Mouse (Mus musculus) kidney, adult 11 months (tissue): Measurements from ENCODE around the gene Wdr62.

Experiments
- DNase-seq: peaks from one replicate; pipeline ENCODE4 v3.0.0; 2022

Wdr62 gene

DNA sequence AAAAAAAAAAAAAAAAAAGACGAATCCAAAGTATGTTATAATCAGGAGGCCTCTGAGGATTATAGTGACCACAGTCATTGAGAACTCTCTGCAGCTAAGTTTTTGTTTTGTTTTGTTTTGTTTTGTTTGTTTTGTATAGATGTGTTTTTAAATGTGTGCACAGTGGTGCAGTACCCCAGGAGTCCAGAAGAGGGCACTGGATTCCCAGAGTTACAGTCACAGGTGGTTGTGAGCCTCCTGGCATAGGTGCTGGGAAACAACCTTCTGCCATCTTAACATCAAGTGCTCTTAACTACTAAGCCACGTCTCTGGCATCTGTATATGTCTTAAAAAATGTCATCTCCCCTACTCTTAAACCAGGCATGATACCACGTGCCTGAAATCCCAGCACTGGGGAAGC lies 20.7 kb upstream of the Wdr62 start:
- no peak for DNase-seq

DNA sequence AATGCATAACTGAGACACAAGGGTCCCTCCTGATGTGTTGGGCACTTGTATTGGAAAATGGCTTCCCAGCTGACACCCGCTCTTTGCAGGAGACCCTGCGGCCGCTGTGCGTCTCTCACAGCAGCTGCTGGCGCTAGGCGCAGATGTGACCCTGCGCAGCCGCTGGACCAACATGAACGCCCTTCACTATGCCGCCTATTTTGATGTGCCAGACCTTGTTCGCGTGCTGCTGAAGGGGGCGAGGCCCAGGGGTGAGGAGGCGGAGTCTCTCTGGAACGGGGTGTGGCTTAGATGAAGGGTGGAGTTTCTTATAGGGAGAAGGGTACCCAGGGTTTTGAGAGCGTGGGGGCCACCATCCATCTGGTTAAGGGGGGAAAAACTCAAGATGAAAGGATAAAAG lies 17.0 kb upstream of the Wdr62 start:
- DNase-seq, result no peak

DNA sequence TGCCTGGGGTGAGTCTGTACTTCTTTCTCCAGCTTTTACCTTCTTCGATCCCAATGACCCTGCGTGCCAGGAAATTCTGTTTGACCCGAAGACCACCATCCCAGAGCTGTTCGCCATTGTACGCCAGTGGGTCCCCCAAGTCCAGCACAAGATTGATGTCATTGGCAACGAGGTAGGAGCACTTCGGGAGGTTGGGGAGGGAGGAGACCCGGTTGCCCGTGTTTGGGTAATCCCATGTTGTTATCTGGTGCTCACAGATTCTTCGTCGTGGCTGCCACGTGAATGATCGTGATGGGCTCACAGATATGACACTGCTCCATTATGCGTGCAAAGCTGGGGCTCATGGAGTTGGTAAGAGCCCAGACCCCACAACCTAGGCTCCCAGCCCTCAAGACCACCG lies 16.6 kb upstream of the Wdr62 start:
- DNase-seq, result no peak

DNA sequence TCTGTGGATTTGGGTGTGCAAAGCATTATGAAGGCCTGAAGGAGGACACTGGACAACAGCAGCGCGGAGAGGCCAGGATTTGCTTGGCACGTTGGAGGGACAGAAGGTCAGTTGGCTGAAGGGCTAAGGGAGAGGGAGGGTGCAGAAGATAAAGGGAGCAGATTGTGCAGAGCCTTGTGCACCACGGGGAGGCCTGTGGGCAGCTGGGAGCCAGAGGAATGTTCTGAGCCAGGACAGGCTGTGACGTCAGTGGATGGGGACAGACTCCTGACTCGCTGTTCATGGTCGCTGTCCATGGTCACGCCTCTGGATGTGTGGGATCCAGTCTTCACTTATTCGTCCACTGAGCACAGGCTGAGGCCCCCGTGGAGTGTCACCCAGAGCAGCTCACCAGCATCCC lies 14.9 kb upstream of the Wdr62 start:
- no peak for DNase-seq

DNA sequence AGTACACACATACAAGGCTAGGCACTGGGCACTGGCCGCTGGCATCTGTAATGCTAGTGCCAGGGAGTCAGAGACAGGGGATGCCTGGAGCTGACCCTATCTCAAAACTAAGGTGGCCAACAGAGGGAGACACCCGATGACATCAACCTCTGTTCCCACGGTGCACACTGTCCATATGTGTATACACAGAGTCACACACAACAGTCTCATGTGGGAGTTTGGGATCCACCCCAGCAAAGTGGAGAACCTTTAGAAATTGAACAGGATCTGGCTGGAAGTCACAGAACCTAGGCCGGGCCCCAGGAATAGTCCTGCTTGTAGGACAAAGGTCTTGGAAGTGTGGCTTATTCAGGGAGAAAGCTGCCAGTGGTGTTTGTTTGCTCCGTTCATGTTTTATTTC lies 14.1 kb upstream of the Wdr62 start:
- DNase-seq, result no peak

DNA sequence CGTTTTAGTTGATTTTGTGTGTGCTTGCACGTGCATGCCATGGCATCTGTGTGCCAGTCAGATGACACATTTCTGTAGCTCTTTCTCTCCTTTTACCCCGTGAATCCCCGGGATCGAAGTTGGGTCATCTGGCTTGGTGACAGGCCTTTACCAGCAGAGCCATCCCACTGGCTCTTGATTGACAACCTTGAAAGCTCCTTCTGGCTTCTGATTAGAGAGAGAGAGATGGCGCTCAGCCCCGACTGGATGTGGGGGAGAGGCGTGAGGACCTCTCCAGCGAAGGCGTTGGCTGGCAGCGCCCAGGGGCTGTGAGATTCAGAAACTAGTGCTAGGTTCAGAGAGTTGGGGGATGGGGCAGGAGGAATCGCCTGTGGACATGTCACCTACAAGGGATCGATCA lies 13.6 kb upstream of the Wdr62 start:
- DNase-seq, result no peak

DNA sequence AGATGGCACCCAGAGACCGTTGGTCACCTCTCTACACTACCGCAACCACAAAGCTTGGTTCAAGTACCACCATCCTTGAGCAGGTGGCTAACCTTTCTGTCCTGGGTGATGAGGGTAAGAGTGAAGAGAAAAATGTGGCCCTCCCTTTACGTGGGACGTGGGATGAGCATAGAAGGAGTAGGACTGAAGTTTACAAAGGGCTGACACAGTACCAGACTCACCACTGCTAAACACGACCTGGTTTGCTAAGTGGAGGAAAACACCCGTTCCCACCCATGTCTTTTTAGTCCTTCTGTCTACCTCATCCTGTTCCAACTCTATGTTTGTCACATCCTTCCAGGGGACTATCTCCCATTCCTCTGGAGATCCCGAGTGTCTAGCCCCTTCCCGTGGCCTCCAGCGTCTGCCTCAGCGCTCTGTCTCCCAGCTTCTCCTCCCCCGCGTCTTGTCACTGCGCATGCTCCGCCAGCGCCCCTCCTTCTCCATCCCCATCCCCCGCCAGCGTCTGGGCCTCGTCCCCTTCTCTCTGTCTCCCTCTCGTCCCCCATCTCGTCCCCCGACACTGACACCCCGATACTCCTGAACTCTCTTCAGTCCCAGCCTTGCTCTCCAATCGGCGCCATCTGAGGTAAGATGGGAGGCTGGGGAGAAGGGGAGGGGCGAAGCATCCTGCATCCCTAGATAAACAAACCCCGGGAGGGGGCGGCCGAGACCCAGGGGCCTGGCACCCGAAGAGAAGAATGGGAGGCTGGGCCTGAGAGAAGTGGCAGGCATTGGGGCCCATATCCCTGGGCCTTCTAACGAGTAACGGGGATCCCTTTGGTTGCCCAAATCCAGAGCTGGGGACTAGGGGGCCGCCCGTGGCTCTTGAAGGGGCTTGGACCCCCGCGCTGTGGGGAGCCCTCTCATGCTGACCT lies 11.3 kb upstream of the Wdr62 start, which contains the start of gene Clip3:
Clip3 (plus strand) TSS at position 514 of the 917 bp plus-strand sequence.
- no peak for DNase-seq

DNA sequence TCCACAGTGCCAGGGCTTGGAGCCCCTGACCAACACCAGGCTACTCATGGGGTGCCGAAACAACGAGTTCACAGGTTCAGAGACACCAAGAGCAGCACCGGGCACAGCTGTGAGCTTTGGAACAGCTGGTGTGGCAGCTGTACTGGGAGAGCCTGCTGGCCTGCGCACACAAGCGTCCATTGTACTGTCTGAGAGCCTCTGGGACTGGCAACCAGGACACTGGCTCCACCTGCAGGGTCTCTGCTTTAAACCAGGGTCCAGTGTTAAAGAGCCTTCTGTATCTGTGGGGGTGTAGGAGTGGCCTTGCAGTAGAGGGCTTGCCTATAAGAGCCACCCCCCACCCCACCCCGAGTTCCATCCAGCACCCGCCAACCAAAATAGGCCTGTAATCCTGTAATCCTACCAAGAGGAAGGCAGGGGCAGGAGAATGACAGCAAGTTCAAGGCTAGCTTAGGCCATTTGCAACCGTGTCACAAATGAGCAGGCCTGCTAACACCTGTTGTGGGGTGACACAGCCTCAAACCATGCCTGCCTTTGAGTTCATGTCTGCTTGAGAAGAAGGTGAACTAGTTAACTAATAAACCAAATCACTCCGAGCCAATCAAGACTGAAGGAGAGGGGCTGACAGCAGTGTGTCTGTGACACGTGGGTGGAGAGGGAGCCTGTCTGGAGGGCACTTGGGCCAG lies 9.6 kb upstream of the Wdr62 start:
- no peak for DNase-seq

DNA sequence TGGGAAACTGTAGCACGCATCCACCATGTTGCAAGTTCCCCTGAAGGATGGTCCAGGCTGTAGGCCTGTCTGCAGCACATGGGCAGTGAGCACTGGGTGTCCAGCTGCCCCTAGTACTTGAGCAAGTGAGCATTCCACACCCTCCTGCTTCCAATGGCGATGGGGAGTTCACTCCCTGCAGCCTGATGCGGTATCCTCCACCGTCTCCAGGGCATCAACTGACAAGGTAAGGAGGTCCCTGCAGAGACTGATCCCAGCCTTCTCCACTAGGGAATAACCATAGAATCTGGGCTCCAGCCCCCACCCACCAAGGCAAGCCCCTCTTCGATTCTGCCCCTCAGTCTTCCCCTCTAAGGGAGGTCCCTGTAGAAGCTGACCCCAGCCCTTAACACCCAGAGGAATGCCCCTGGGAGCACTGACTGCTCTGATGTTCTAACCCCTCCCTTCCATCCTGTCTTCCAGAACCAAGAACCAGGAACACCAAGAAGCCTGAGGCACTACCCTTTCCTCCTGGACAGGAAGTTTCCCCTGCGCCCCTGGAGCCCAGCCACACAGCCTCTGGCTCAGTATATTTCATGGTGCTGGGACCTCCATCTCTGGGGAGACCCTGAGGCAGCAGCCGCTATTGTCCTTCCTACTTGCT lies 9.0 kb upstream of the Wdr62 start:
- DNase-seq, result no peak

DNA sequence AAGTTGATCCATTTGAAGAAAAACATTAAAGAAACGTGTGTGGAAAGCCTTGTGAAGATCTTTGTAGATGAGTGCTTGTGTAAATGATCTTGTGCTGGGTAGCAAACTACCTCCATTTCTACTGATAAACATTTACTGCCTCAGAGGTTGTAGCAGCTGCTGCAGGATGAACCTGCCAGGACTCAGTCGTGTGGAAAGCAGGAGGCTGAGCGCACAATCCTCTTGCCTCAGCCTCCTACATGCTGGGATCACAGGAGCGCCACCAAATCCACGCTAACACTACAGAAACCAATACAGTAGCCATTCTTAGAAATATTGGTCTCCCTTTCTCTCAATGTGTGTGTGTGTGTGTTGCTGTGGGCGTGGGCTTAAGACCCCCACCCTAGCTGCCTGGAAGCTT lies 7.8 kb upstream of the Wdr62 start:
- no peak for DNase-seq

DNA sequence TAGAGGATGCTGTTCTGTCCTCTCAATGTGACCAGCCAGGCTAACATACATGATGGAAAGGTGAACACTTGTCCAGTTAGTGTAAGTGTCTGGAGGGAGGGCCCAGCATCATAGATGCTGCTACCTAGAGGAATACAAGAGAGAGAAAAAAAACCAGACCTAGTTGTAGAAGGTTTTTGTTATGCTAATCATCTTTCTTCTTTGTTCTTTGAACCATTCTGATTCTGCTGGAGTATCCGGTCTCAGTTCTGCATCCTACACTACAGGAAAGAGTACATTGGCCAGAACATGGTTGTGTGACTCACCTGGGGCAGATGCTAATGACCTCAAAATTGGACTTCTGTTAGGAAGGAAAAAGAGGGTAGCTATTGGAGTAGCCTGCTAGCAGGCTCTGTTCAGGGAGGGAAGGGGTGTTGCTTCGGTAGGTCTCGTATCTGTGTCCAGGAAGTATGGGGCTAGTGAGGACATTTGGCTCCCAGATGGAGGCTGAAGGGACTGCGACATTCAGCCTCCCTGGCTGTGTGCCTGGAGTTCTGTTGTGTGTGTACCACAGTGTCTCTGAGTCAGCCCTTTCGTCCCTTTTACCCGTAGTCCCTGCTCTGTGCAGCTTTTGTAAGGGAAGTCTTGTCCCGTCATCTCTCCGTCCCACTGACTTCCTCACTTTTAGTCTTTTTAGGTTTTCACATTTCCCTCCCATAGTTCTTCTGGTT lies 6.6 kb upstream of the Wdr62 start:
- no peak for DNase-seq

DNA sequence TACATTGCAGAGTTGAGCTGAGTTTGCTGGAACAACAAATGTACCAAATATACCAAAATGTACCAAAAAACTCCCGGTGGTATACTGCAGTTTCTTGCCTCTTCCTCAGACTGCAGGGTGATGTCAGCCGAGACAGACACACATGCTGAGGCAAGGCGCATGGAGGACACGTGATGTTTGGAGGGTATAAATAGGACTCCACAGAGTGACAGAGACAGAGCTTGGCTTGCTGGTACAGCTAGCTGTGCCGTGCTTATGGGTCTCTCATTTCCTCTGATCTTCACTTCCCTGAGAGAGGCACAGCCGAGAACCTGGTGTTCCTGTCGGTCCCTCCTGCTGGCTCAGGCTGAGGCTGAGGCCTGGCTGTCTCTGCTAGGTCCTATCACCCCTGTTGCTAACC lies 2.5 kb upstream of the Wdr62 start:
- DNase-seq, result no peak

DNA sequence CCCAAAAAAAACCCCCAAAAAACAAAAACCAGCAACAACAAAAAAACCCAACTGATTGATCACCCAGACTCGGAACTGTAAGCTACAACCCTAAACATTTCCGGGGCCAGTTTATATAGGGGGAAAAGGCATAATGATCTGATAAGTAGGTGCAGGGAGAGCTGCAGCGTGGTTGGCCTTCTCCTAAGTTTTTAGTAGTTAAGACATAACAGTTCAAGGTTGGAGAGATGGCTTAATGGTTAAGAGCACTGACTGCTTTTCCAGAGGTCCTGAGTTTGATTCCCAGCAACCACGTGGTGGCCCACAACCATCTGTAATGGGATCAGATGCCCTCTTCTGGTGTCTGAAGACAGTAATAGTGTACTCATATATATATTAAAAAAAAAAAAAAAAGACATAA lies 1.3 kb upstream of the Wdr62 start:
- no peak for DNase-seq

DNA sequence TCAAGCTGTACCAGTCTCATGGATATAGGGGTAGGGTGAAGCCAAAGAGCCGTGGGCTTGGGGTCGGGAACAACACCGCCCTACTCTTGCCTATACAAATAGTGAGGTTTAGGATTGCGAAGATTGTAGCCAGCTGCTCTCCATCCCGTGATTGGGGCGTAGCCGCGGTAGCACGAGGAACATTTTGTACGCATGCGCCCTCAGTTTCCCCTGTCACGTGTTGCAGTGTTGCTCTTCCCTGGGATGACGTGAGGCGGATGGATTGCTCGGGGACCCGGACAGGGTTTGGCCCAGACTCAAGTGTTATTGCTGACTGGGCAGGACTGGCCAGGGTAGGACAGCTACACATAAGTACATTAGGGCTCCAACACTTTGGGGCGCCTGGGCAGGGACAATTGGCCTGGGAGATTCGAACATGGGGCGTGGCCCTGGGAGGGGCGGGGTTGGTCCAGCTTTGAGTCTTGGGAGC lies 485 bp upstream of the Wdr62 start:
- peak; percentile 88 for DNase-seq

DNA sequence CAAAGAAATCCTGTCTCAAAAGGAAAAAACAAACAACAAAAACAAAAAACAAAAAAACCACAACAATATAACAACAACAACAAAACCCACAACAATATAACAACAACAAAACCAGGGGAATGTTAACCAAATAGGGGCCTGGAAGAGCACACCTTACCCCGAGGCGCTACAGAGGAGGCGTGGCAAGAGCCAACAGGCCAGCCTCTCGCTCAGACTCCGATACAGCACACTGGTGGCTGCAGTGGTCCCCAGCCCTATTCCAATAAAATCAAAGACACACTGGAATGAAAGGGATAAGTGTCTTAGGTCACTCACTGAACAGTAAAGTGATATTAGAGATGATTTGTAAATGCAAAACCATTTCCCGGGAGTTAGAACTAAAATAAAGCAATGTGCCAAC lies 683 bp downstream of the Wdr62 start:
- DNase-seq, result no peak

DNA sequence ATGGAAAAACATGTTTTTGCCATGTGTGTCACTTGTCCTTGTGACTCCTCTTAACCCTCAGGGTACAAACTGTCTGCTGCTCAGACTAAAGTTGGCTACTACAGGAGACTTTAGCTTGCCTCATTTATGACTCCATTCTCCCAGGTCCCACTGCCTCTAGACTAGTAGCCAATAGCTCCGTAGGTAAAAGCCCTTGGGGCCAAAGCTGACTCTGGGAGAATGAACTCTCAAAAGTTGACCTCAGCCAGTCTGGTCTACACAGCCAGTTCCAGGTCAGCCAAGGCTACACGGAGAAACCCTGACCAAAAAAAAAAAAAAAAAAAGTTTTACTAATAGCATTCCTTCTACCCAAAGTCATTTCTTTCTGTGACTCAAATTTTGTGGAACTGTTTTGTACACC lies 1.3 kb downstream of the Wdr62 start:
- no peak for DNase-seq

DNA sequence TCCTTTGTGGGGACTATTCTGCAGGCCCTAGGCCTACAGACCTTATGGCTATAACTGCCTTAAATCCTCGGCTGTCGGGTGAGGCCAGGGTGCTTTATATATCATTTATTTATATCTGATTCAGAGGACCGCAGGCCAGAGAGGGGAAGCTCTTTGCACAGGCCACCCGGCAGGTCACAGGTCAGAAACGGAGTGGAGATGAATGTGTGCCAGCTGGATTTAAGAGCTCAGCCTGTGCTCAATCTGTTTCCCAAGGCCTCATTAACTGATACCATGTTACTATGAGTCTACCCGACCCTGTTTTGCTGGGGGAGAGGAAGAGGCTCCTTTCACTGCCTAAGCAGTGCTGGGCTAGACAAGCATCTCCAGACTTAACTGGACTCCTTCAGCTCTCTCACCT lies 5.8 kb downstream of the Wdr62 start:
- DNase-seq, result no peak

DNA sequence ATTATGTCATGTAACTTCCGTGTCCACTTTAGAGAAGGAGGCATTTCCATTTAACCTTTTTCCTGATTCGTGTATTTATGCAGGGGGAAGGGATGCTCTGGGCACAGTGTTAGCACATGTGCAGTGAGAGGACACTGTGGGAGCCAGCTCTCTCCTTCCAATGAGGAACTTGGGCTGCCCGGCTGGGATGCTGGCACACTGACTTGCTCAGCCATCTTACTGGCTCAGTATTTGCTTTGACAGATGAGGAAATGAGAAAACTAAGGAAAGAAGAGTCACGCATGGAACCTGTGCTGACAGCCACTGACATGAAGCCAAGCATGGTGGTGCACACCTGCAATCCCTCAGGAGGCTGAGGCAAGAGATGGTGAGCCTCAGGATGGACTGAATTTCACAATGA lies 10.6 kb downstream of the Wdr62 start:
- no peak for DNase-seq

DNA sequence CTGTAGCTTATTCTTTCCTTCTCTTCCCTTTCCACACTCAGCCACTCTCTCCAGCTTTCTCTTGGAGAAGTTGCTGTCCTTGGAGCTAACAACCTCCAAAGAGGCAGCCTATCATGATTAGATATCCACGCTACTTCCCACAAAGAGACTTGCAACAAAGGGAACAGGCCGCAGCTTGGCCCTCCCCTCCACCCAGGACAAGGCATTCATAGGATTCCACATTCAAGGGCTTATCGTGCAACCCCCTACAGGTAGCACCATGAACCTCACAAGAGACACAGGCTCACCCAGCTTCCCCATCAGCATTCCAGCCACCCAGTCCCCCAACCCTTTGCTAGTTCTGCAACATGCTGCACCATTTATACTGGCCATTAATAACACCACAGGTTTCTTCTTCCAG lies 13.4 kb downstream of the Wdr62 start:
- no peak for DNase-seq

DNA sequence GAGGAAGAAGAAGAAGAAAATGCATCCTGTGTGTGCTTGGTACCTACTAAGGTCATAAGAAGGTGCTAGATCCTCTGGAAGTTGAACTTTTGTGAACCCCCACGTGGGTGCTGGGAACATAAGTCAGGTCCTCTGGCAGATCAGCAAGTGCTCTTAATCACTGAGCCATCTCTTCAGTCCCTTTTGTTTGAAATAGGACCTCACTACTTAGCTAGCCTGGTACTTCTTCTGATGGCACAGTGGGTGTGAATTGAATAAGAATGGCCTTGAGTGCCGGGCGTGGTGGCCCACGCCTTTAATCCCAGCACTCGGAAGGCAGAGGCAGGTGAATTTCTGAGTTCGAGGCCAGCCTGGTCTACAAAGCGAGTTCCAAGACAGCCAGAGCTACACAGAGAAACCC lies 14.3 kb downstream of the Wdr62 start:
- no peak for DNase-seq

DNA sequence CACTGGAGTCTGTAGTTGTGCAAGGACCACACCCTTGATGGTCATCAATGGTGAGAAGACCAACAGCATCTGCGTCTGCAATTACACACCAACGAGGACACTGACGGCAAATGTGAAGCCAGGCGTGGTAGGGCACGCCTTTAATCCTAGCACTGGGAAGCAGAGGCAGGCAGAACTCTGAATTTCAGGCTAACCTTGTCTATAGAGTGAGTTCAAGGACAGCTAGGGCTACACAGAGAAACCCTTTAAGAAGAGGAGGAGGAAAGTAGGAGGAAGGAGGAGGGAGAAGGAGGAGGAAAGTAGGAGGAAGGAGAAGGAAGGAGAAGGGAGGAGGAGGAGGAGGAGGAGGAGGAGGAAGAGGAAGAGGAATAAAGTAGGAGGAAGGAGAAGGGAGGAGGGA lies 14.7 kb downstream of the Wdr62 start:
- no peak for DNase-seq

DNA sequence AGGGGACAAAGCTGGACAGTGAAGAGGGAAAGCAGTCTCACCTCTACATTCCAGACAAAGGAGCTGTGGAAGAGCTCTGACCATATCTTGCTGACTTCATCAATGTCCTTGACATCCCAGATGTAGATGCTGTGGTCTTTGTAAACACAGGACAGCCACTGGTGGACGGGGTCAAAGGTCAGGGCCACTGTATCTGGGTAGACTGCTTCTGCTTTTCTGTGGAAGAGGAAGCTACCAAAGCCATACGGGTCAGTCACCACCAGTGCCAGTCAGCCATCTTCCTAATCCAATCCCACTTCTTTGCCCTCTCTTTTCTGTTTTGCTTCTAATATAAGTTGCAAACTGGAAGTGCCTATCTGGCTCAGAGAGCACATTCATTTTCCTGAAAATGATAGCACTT lies 15.2 kb downstream of the Wdr62 start:
- no peak for DNase-seq
